Mouse (Mus musculus): Measurements from ENCODE around the gene Alyref.

Alyref gene

GRCm38 (mm10) chr11:120626785-120627467, 28.8 kb upstream of the Alyref start:
- DNase-seq (ENCODE audit: low read depth, low spot score), result no peak

GRCm38 (mm10) chr11:120625152-120625775, 27.1 kb upstream of the Alyref start, which contains the start of gene Sirt7:
Gene Sirt7, minus strand, starts transcription at chr11:120625240.
- DNase-seq (ENCODE audit: low read depth, low spot score), result no peak

GRCm38 (mm10) chr11:120624680-120625111, 26.5 kb upstream of the Alyref start:
- peak; percentile 88 for DNase-seq (ENCODE audit: low read depth, low spot score)

- peak; percentile 81 for DNase-seq (ENCODE audit: low read depth, low spot score)
Measured at GRCm38 (mm10) chr11:120623961-120624679, 26.0 kb upstream of the Alyref start.

GRCm38 (mm10) chr11:120622805-120623204, 24.6 kb upstream of the Alyref start:
- DNase-seq (ENCODE audit: low read depth, low spot score), result no peak

- DNase-seq (ENCODE audit: low read depth, low spot score), result no peak
Measured at GRCm38 (mm10) chr11:120620195-120620594, 22.0 kb upstream of the Alyref start.

- no peak for DNase-seq (ENCODE audit: low read depth, low spot score)
Measured at GRCm38 (mm10) chr11:120618619-120619535, 20.7 kb upstream of the Alyref start.

- peak; percentile 95 for DNase-seq (ENCODE audit: low read depth, low spot score)
Measured at GRCm38 (mm10) chr11:120617519-120618112, 19.5 kb upstream of the Alyref start, which contains the start of gene Pcyt2. Gene Pcyt2, minus strand, starts transcription at chr11:120617936.

- DNase-seq (ENCODE audit: low read depth, low spot score), result no peak
Measured at GRCm38 (mm10) chr11:120616617-120617294, 18.6 kb upstream of the Alyref start.

GRCm38 (mm10) chr11:120615606-120616203, 17.5 kb upstream of the Alyref start:
- DNase-seq (ENCODE audit: low read depth, low spot score), result no peak

GRCm38 (mm10) chr11:120615167-120615566, 17.0 kb upstream of the Alyref start:
- DNase-seq (ENCODE audit: low read depth, low spot score), result no peak

- no peak for DNase-seq (ENCODE audit: low read depth, low spot score)
Measured at GRCm38 (mm10) chr11:120613976-120614375, 15.8 kb upstream of the Alyref start.

GRCm38 (mm10) chr11:120613481-120613972, 15.4 kb upstream of the Alyref start:
- DNase-seq (ENCODE audit: low read depth, low spot score), result no peak

- DNase-seq (ENCODE audit: low read depth, low spot score), result peak; percentile 80
Measured at GRCm38 (mm10) chr11:120612763-120613162, 14.6 kb upstream of the Alyref start.

GRCm38 (mm10) chr11:120610477-120611046, 12.4 kb upstream of the Alyref start:
- DNase-seq (ENCODE audit: low read depth, low spot score), result no peak

GRCm38 (mm10) chr11:120609250-120609649, 11.1 kb upstream of the Alyref start:
- no peak for DNase-seq (ENCODE audit: low read depth, low spot score)

- no peak for DNase-seq (ENCODE audit: low read depth, low spot score)
Measured at GRCm38 (mm10) chr11:120608241-120609034, 10.3 kb upstream of the Alyref start, which contains the start of gene Npb. Gene Npb, plus strand, starts transcription at chr11:120608477.

- no peak for DNase-seq (ENCODE audit: low read depth, low spot score)
Measured at GRCm38 (mm10) chr11:120606764-120607163, 8.6 kb upstream of the Alyref start.
